Mouse (Mus musculus) kidney, postnatal 4 days (tissue): ENCODE data around the gene Gm3476.
"Not testable (repeated sequence)": the region's sequence is repeated elsewhere in the genome, so short reads cannot be mapped to it uniquely, and the experiment has no call there.

Source experiments
- DNase-seq, 2 experiments: peaks; one replicate each; pipeline ENCODE4 v3.0.0; 2021; ENCODE audit warnings: mixed read lengths in 2 of 2

Gm3476 gene

DNA sequence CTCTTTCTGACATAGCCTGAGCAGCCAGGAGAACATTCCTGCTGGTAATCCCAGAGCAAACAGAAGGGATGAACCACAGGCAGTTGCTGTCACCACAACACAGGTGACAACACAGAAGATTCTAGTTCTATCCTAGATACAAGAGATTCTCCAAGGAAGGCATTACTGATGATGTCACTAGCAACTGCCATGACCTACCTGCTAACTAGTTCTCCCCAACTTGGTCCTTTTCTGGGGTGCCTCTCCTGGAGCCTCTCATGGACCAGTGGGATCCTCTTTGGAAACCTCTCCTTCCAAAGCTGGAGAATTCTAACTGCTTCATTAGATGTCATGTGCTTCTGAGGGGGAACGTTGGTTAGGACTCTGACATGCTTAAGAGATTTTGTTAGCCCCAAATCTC is at the start of gene Gm3476:
Gm3476 (minus strand) TSS at position 101 of the 400 bp plus-strand sequence.
- DNase-seq = not testable (repeated sequence)

DNA sequence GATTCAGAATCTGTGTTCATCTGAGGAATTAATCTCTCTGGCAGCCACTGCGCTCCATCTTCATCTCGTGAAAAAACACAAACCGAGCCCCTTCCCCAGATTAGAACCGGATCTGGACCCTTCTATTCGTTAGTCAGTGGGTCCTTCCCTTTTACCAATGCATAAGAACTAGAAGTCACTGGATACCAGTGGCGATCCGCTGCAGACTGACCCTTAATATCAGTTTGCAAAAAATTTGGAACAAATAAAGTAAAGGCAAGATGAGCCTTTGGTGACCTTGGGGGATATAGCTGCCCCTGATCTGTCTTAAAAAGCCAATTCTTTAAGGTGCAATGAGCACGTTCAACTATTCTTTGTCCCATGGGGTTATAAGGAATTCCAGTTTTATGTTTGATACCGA is 37.9 kb upstream of the Gm3476 start:
- not testable (repeated sequence) for DNase-seq

DNA sequence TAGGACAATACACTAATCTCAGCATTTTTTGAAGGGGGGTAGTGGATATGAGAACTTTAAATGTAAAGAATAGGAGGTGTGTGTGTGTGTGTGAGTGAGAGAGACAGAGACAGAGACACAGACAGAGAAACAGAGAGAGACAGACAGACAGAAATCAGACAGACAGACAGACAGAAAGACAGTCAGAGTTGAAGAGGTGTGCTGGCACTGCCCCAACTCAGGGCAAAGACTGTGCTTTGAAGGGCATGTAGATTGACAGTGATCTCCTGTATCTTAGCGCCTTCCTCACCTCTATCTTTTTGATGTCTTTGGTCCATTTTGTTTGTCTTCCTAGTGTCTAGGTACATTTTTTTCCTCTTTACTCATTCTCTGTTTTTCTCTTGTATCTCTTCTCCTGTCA is 35.5 kb upstream of the Gm3476 start:
- DNase-seq = not testable (repeated sequence)

DNA sequence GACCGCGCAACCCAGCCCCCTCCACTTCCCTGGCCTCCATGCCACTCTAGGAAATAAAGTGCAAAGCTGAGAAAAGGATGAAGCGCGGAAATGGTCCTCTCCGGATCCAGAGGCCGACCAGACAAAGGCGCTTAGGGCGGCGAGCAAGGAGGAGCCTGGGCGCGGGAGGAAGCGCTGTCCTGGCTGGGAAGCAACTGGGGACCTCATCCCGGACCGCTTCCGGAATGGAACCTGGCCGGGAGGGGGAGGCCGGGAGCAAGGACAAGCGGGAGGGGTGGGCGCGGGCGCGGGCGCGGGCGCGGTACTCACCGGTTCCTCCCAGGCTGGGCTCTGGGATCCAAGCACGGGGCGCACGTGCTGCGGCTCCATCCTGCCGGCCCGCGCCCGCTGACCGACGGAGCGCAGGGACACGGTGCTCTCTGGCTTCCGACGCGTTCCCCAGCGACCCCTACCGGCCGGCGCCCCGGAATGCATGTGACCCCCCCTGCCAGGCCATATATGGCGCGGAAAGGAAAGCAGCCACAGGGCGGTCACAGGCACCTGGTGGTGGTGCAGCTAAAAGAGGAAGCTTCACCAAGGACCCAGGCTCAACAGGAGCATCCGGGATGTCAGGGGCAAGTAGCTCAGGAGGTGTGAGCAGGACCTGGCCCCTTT is 17.2 kb downstream of the Gm3476 start, which contains the start of gene Gm3468:
Gm3468 (minus strand) TSS at position 394 of the 654 bp plus-strand sequence.
- DNase-seq = peak; percentile 75 to 81

DNA sequence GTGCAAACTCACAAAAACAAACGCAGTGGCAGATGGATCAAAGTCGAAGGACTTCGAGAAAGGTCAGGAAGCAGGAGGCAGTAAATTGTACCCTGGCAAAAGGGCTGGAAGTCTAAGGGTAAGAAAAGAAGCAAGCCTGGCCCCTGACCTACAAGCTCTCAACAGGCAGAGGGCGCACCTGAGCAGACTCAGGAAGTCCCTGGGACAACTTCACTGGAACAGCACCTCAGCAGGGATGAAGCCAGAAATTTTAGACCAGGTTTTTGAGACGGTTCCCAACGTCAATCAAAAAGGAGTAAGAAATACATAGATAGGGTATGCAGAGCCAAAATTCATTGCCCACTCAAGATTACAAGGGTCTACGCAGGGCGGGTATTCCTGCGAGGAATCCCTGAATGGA is 18.1 kb downstream of the Gm3476 start:
- peak in 1 of 2 experiments; percentile 1 for DNase-seq

DNA sequence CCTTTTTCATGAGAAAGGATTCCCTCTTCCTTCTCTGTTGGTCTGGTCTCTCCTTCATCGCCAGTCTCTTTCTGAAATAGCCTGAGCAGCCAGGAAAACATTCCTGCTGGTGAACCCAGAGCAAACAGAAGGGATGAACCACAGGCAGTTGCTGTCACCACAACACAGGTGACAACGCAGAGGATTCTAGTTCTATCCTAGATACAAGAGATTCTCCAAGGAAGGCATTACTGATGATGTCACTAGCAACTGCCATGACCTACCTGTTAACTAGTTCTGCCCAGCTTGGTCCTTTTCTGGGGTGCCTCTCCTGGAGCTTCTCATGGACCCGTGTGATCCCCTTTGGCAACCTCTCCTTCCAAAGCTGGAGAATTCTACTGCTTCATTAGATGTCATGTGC is 31.8 kb downstream of the Gm3476 start, which contains the start of gene Gm8206:
Gm8206 (minus strand) TSS at position 101 of the 400 bp plus-strand sequence.
- not testable (repeated sequence) for DNase-seq

DNA sequence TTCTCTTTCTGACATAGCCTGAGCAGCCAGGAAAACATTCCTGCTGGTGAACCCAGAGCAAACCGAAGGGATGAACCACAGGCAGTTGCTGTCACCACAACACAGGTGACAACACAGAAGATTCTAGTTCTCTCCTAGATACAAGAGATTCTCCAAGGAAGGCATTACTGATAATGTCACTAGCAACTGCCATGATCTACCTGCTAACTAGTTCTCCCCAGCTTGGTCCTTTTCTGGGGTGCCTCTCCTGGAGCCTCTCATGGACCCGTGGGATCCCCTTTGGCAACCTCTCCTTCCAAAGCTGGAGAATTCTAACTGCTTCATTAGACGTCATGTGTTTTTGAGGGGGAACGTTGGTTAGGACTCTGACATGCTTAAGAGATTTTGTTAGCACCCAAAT is 67.4 kb downstream of the Gm3476 start, which contains the start of gene Gm6337:
Gm6337 (minus strand) TSS at position 101 of the 400 bp plus-strand sequence.
- DNase-seq = not testable (repeated sequence)
